Mouse (Mus musculus) C2C12 (cell line): Measurements from ENCODE around the gene Kpna7. TPM values are rescaled to one million over a fixed set of nuclear protein-coding genes. Genes with fewer than 3 reads are reported as not detected.

Experiments
- H3K27me3 ChIP-seq: one replicate; pipeline ENCODE4 v1.6.1; 2011; ENCODE audit not compliant: control insufficient read depth, insufficient read depth, insufficient read length
- H3K36me3 ChIP-seq: one replicate; pipeline ENCODE4 v1.6.1; 2011; ENCODE audit not compliant: control insufficient read depth, insufficient read depth
- H3K4me3 ChIP-seq: one replicate; pipeline ENCODE4 v1.5.1; 2011; ENCODE audit warnings: mild to moderate bottlenecking, control low read depth; ENCODE audit not compliant: poor library complexity, insufficient read depth, severe bottlenecking
- H3K79me2 ChIP-seq: one replicate; pipeline ENCODE4 v1.6.1; 2011; ENCODE audit not compliant: control insufficient read depth, insufficient read depth
- H3K79me3 ChIP-seq: one replicate; pipeline ENCODE4 v1.6.1; 2011; ENCODE audit warnings: low read depth, control low read depth
- H3ac ChIP-seq: one replicate; pipeline ENCODE3; 2011; ENCODE audit warnings: low read depth; ENCODE audit not compliant: control insufficient read depth, insufficient read length
- CEBPB ChIP-seq: IDR thresholded peaks from one replicate; pipeline ENCODE4 v1.6.1; 2011; ENCODE audit warnings: low read depth, mild to moderate bottlenecking, control low read depth, moderate library complexity
- CTCF ChIP-seq: IDR thresholded peaks from one replicate; pipeline ENCODE4 v1.5.1; 2011; ENCODE audit not compliant: control insufficient read depth, insufficient read depth, insufficient read length
- FOSL1 ChIP-seq: IDR thresholded peaks from one replicate; pipeline ENCODE4 v1.8.0; 2011; ENCODE audit warnings: mild to moderate bottlenecking, low read length; ENCODE audit not compliant: poor library complexity, insufficient read depth, severe bottlenecking
- MAX ChIP-seq: IDR thresholded peaks from one replicate; pipeline ENCODE4 v1.6.1; 2011; ENCODE audit warnings: mild to moderate bottlenecking, control low read depth
- MYOD1 ChIP-seq: IDR thresholded peaks from one replicate; pipeline ENCODE4 v1.6.1; 2011; ENCODE audit warnings: low read depth; ENCODE audit not compliant: control insufficient read depth, insufficient read length
- MYOG ChIP-seq: IDR thresholded peaks from one replicate; pipeline ENCODE4 v1.6.1; 2011; ENCODE audit not compliant: control insufficient read depth, insufficient read length; ENCODE audit errors: extremely low read depth
- USF1 ChIP-seq: IDR thresholded peaks from one replicate; pipeline ENCODE4 v1.6.1; 2011; ENCODE audit warnings: low read depth, mild to moderate bottlenecking, control low read depth, moderate library complexity
- polyA plus RNA-seq: library from polyadenylated mRNA; unstranded; fragments of >200 nt; fragmentation: generic; extraction: Trizol; gene quantifications from one replicate; pipeline ENCODE4 v1.2.1, GENCODE M21; 2012; ENCODE audit warnings: missing spikeins

Gene Kpna7
- polyA plus RNA-seq, 1 experiment = not detected

DNA sequence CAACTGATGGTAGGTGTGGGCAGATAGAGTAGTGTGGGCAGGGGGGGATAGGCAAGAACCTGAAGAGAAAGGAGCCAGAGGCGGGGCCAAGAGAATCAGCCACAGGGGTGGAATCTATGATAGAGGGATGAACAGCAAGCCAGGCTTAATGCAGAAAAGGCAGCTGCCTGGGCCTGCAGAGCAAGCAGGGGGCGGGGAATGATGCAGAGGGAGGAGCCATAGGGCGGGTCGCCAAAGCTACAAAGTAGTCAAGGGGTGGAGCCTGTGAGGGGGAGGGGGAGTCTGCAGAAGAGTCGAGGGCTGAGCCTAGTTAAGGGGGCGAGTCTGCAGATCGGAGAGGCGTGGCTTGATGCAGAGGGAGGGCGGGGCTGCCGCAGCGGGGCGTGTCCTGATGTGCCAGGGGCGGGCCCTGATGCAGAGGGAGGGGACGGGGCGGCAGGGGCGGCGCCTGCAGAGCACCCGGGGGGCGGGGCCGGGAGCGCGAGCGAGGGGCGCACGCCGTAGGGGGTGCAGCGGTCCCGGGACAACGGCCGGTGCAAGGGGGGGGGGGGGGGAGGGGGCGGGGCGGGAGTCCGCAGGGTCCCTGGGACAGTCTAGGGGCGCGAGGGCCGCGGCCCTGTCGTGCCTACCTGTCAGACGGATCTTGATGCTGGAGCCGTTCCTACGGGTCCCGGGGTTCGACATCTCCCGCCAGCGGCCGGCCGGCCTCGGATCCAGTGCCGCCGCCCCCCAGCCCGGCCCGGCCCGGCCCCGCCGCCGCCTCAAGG lies 118.8 kb downstream of the Kpna7 start:
- peaks cover 50% of the 10 kb centered on the region for H3K79me2 ChIP-seq
- peaks cover 45% of the 10 kb centered on the region for H3K79me3 ChIP-seq
- TF ChIP-seq MAX = no peak
- TF ChIP-seq MYOG = no peak
- no peak for TF ChIP-seq CEBPB
- no peak for TF ChIP-seq MYOD1
- TF ChIP-seq FOSL1 = no peak
- H3K4me3 ChIP-seq = peak overlapping the region; percentile 66
- peaks cover 9% of the 10 kb centered on the region for H3K36me3 ChIP-seq
- H3K27me3 ChIP-seq = no peaks in the 10 kb centered on the region
- peak overlapping the region; percentile 90 for H3ac ChIP-seq

DNA sequence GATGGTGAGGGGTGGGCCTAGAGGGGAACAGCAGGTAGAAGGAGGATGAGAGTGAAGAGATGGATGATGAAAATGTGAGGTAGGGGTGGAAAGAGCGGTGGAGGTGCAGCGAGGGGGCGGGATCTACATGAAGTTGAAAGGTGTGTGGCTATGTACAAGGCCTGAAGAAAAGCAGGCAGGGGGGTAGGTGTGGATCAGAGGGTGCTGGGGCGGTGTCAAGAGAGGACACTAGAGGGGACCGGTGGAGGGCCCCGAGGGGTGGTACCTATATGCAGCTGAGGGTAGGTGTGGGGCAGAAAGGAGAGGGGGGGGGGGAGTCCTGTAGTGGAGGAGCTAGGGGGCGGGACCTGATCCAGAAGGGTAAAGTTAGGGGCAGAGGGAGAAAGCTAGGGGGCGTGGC lies 119.4 kb downstream of the Kpna7 start:
- Histone ChIP-seq H3K36me3 (peaks cover 9% of the 10 kb centered on the region), H3K79me3 (peaks cover 51% of the 10 kb centered on the region), H3K79me2 (peaks cover 56% of the 10 kb centered on the region), H3K4me3 (no peak overlapping the region), H3K27me3 (no peaks in the 10 kb centered on the region), H3ac (no peak overlapping the region)
- TF ChIP-seq USF1 = no peak
- no peak for TF ChIP-seq FOSL1
- no peak for TF ChIP-seq MYOD1
- no peak for TF ChIP-seq CEBPB
- no peak for TF ChIP-seq MAX
- TF ChIP-seq CTCF = no peak
- no peak for TF ChIP-seq MYOG

GRCm38 (mm10) chr5:144963817-144964261 lies 120.0 kb downstream of the Kpna7 start:
- H3ac ChIP-seq = no peak overlapping the region
- peaks cover 57% of the 10 kb centered on the region for H3K79me3 ChIP-seq
- H3K36me3 ChIP-seq = peaks cover 9% of the 10 kb centered on the region
- peak overlapping the region; percentile 12 for H3K4me3 ChIP-seq
- H3K27me3 ChIP-seq = no peaks in the 10 kb centered on the region
- TF ChIP-seq CEBPB = no peak
- TF ChIP-seq FOSL1 = no peak
- TF ChIP-seq MYOD1 = no peak
- no peak for TF ChIP-seq USF1
- no peak for TF ChIP-seq MAX
- no peak for TF ChIP-seq MYOG
- no peak for TF ChIP-seq CTCF
- peaks cover 62% of the 10 kb centered on the region for H3K79me2 ChIP-seq

- H3K4me3 ChIP-seq = no peak overlapping the region
- peaks cover 67% of the 10 kb centered on the region for H3K79me2 ChIP-seq
- H3K36me3 ChIP-seq = peaks cover 9% of the 10 kb centered on the region
- TF ChIP-seq MYOG (no peak), CEBPB (no peak), CTCF (no peak), MYOD1 (no peak), USF1 (no peak), FOSL1 (no peak), MAX (no peak)
- H3K27me3 ChIP-seq = no peaks in the 10 kb centered on the region
- peaks cover 61% of the 10 kb centered on the region for H3K79me3 ChIP-seq
- H3ac ChIP-seq = no peak overlapping the region
Observed at GRCm38 (mm10) chr5:144963401-144963800, 120.4 kb downstream of the Kpna7 start.

DNA sequence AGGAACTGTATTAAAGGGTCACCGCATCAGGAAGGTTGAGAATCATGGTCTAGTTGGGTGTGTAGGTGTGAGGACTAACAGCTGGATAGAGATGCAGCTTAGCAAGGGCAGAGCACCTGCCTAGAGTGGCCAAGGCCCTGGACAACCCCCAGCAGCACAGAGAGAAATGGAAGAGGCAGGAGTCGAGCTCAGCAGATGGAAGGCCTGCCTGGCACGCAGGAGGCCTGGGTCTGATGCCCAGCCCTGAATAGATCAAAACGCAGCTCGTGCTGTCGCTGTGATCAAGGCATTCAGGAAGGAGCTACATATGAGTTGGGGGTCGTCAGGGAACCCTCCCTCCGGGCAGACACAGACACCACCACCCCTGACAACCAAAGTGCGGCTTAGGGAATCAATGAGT lies 125.6 kb downstream of the Kpna7 start:
- Histone ChIP-seq H3K27me3 (no peaks in the 10 kb centered on the region), H3K79me3 (peaks cover 97% of the 10 kb centered on the region), H3K4me3 (no peak overlapping the region), H3K36me3 (peaks cover 9% of the 10 kb centered on the region), H3K79me2 (peaks cover 100% of the 10 kb centered on the region), H3ac (no peak overlapping the region)
- TF ChIP-seq USF1 (no peak), CEBPB (no peak), MAX (no peak)

- Histone ChIP-seq H3K79me3 (peaks cover 97% of the 10 kb centered on the region), H3K36me3 (no peaks in the 10 kb centered on the region), H3K79me2 (peaks cover 100% of the 10 kb centered on the region), H3K4me3 (no peak overlapping the region), H3K27me3 (no peaks in the 10 kb centered on the region), H3ac (no peak overlapping the region)
- TF ChIP-seq MYOG (no peak), USF1 (no peak), CEBPB (no peak), CTCF (no peak), FOSL1 (no peak), MYOD1 (no peak), MAX (no peak)
Observed at GRCm38 (mm10) chr5:144954432-144954831, 129.4 kb downstream of the Kpna7 start.
